Mouse (Mus musculus): ENCODE data around the gene Nek4.

Nek4 gene

GRCm38 (mm10) chr14:30960366-30960765 is 9.2 kb downstream of the Nek4 start:
- DNase-seq (ENCODE audit: low read depth) = no peak

- DNase-seq (ENCODE audit: low read depth) = peak; percentile 97
These were observed 23.0 kb downstream of the Nek4 start for GRCm38 (mm10) chr14:30974204-30974603.

- no peak for DNase-seq (ENCODE audit: low read depth)
These were observed 25.0 kb downstream of the Nek4 start for GRCm38 (mm10) chr14:30976222-30976621.

GRCm38 (mm10) chr14:30996417-30996816 is 45.2 kb downstream of the Nek4 start:
- DNase-seq (ENCODE audit: low read depth) = no peak

- DNase-seq (ENCODE audit: low read depth) = no peak
These were observed 49.2 kb downstream of the Nek4 start for GRCm38 (mm10) chr14:31000356-31000755.

- no peak for DNase-seq (ENCODE audit: low read depth)
These were observed 49.7 kb downstream of the Nek4 start for GRCm38 (mm10) chr14:31000816-31001306.

GRCm38 (mm10) chr14:31001307-31002205 is 50.4 kb downstream of the Nek4 start, which contains the start of the genes Glt8d1 and Spcs1:
Gene Glt8d1 (plus strand): TSS chr14:31001400.
Gene Spcs1 (minus strand): TSS chr14:31001672.
- peak; percentile 53 for DNase-seq (ENCODE audit: low read depth)

- no peak for DNase-seq (ENCODE audit: low read depth)
These were observed 53.4 kb downstream of the Nek4 start for GRCm38 (mm10) chr14:31004527-31004926.

- no peak for DNase-seq (ENCODE audit: low read depth)
These were observed 55.6 kb downstream of the Nek4 start for GRCm38 (mm10) chr14:31006779-31007178.

- DNase-seq (ENCODE audit: low read depth) = no peak
These were observed 60.4 kb downstream of the Nek4 start for GRCm38 (mm10) chr14:31011588-31011987.

- no peak for DNase-seq (ENCODE audit: low read depth)
These were observed 62.8 kb downstream of the Nek4 start for GRCm38 (mm10) chr14:31013928-31014327.

GRCm38 (mm10) chr14:31016063-31016462 is 64.9 kb downstream of the Nek4 start:
- no peak for DNase-seq (ENCODE audit: low read depth)

GRCm38 (mm10) chr14:31017854-31018253 is 66.7 kb downstream of the Nek4 start:
- DNase-seq (ENCODE audit: low read depth) = no peak

GRCm38 (mm10) chr14:31018860-31019291 is 67.7 kb downstream of the Nek4 start, which contains the start of the genes Pbrm1 and Gnl3:
Gene Pbrm1 (plus strand): TSS chr14:31019138.
Gene Gnl3 (minus strand): TSS chr14:31019152.
- peak; percentile 78 for DNase-seq (ENCODE audit: low read depth)

GRCm38 (mm10) chr14:31019331-31020205 is 68.4 kb downstream of the Nek4 start:
- DNase-seq (ENCODE audit: low read depth) = no peak

- DNase-seq (ENCODE audit: low read depth) = no peak
These were observed 71.4 kb downstream of the Nek4 start for GRCm38 (mm10) chr14:31022579-31022978.

- DNase-seq (ENCODE audit: low read depth) = no peak
These were observed 74.6 kb downstream of the Nek4 start for GRCm38 (mm10) chr14:31025785-31026184.

Measured in fibroblast of lung, adult 2 months (primary cell).